Mouse (Mus musculus): ENCODE data around the gene 2810408A11Rik.
"Not testable (repeated sequence)": the region's sequence is repeated elsewhere in the genome, so short reads cannot be mapped to it uniquely, and the experiment has no call there.

The 2810408A11Rik gene

GRCm38 (mm10) chr11:69878952-69879351 lies 21.8 kb downstream of the 2810408A11Rik start:
- DNase-seq = no peak

DNA sequence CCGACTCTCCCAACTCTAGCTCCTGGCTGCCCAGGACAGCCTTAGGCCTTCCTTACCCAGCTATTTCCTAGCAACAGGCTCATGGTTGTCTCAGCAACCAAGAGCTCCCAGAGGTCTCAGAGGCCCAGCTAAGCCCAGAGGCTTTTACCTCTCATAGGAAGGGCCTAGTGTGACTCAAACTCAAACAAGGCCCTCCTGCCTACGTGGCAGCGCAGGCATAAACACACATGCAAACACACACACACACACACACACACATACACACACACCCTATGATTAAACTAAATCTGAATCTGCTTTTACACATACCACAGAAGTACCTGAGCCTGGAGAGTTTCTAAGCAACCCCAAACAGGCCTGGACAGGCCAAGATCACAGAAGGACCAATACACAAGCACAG lies 22.4 kb downstream of the 2810408A11Rik start:
- no peak for DNase-seq

DNA sequence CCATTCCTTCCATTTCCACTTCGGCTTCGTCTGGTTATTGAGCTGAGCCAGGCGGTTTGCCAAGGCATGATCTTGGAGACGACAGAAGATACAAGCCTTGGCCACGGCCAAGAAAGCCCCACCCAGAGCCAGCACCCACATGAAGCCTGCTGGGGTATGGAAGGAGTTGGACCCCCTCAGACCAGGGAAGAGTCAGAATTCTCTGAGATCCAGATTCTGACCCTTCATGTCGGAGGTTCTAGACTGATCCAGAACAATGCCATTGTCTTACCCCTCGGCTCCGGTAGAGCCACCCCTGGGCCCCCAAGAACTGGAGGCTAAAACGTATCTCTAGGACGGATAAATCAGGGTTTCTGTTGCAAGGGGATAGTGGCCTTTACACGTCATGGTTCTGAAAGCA lies 22.9 kb downstream of the 2810408A11Rik start, which contains the start of gene Tmem95:
Tmem95 (minus strand) TSS at position 141 of the 400 bp plus-strand sequence.
- no peak for DNase-seq

GRCm38 (mm10) chr11:69876867-69877266 lies 23.9 kb downstream of the 2810408A11Rik start:
- peak; percentile 95 for DNase-seq

- DNase-seq = peak; percentile 16
These were observed 24.6 kb downstream of the 2810408A11Rik start for GRCm38 (mm10) chr11:69876186-69876585.

DNA sequence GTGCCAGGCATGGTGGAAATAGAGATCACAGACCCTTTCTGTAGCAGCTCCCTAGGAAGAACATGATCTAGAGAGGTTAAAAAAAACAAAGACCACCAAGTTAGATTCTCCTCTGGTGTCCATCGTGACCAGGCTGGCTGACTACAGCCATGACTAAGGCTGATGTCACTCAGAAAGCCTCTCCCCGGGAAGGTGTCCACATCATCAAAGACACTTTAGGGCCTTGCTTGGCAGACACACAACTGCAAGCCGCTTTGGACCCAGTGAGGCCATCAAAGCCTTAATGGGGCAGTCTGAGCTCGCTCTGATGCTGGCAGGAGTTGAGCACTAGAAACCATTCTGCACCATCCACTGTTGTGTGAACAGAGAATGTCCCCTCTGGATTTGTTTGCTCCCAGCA lies 28.3 kb downstream of the 2810408A11Rik start:
- no peak for DNase-seq

- no peak for DNase-seq
These were observed 29.0 kb downstream of the 2810408A11Rik start for GRCm38 (mm10) chr11:69871822-69872221.

GRCm38 (mm10) chr11:69870289-69871069 lies 30.3 kb downstream of the 2810408A11Rik start:
- DNase-seq = no peak

- DNase-seq = no peak
These were observed 33.5 kb downstream of the 2810408A11Rik start for GRCm38 (mm10) chr11:69867335-69867734.

- DNase-seq = no peak
These were observed 35.2 kb downstream of the 2810408A11Rik start for GRCm38 (mm10) chr11:69865561-69865960.

DNA sequence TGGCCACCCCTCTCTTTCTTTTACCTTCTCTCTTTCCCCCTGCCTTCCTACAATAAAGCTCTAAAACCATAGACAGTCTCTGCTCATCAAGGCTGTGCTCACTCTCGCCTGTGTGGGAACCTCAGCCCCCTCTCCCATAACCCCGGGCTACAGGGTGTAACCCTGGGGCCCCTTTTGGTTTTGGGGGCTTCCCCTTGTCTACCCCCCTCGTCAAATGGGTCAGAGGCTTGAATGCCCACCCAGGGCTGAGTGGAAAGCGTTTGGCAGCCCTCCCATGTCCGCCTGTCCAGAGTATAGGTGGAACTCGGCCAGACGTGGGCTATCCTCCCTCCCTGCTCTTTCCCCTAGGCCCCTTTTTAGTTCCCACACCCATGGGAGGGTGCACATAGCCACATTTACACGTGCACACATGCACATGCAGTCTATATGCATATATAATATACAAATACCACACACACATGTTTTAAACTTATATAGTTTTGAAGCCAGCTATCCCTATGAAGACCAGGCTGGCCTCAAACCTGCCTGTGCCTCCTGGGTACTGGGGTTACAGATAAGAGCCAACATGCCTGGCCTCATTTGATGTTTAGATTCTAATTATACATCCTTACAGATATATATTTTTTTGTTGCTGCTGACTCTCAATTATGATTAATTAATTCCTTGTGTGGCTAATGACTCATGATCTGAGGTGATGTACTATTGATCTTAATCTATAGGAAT lies 36.5 kb downstream of the 2810408A11Rik start:
- DNase-seq = no peak

DNA sequence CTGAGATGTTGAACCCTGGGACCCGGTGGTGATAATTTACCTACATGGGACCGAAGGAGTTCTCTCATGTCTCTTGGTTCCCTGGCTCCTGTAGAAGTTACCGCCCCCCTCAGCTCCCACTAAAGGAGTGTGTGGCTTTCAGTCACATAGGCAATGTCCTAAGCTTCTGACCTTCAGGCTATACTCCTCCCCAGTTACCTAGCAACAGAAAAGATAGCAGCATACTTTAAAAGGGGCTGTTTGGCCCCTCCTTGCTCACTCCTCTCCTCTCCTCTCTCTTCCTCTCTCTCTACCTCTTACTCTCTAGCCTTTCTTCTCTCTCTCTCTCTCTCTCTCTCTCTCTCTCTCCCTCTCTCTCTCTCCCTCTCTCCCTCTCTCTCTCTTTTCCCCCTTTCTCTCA lies 37.1 kb downstream of the 2810408A11Rik start:
- not testable (repeated sequence) for DNase-seq

DNA sequence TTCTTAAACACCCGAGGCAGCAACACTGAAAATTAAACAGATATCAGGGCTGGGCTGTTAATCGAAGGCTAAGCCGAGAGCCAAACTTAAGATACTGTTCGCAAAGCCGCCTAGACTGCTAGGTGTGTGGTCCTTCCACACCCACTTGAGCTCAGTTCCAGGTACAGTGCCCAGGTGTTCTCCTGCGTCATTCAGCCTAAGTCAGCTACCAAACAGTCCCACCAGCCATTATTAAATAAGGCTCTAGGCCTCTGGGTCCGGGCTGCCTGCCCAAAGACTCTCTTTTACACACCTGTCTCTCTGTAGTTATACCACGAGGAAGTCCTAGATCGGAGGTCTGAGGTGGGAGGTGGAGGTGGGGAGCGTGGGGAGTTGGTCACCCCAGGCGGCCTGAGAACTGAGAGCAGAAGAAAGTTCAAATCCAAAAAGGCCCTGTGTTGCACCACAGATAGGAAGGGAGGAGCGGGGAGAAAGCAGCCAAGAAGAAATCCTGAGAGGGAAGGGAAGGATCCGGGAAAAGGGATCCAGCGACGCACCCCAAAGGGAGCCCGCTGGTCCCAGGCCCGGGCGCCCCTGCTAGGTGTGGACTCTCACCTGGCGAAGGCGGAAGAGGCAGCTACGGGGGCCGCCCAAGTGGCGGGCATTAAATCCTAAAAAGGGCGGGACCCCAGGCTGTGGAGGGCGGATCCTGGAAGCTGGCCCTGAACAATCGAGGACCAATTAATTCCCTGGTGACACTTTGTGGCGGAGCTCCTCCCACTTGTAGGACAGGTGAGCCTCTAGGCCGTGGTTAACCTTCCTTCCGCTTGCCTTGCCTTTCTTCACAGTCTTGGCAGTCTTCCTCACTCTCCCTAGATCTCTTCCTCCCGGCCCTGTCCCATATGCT lies 42.4 kb downstream of the 2810408A11Rik start, which contains the start of gene Tnk1:
Tnk1 (minus strand) TSS at position 618 of the 886 bp plus-strand sequence.
- no peak for DNase-seq

DNA sequence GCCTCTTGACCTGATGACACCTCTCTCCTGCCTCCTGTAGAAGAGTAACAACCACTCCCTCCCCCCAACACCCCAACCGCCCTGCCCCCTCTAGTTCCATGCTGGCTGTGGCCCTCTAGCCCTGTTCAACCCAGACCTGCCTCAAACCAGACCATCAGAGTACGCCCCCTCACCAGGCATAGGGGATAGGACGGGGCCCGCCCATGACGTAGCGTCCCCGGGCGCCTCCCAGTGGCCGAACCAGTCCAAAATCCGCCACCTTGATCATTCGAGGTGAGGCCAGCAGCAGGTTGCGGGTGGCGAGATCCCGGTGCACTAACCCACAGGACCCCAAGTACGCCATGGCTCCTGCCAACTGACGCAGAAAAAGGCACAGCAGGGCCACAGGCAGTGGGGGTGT lies 45.4 kb downstream of the 2810408A11Rik start:
- peak; percentile 78 for DNase-seq

DNA sequence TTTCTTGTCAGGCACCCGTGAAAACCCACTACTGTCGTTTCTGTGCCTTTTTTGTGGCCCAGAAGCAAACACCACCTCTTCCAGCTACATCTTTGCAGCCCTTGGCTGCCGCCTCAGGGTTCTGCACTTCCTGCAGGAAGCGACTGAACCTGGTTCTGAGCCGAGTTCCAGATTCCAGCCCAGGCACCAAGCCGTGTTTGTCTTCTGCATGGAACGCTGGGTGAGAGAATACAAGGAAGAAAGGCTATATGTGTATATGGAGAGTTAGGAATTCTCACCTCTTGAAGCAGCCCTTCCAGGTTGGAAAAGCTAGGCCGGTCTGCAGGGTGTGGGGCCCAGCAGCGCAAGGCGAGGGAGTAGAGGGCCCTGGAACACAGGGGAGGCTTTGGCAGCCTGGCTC lies 46.1 kb downstream of the 2810408A11Rik start:
- DNase-seq = no peak

DNA sequence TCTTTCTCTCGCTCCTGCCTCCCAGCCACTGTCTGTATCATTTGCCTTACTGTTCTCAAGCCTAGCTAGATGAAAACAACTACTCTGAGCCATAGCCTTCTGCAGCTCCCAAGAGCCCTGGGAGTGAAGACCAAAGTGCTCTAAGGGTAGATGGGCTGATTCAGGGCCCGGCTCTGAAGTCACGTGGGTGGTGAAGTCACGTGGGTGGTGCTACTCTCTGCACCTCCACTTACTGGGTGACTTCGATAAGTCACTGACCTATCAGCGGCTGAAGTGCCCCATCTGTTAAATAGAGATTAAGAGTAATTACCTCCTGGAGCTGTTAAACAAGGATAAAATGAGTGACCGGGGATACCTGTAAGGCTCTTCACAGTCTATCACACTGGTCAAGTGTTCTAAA lies 46.8 kb downstream of the 2810408A11Rik start:
- DNase-seq = peak; percentile 33

DNA sequence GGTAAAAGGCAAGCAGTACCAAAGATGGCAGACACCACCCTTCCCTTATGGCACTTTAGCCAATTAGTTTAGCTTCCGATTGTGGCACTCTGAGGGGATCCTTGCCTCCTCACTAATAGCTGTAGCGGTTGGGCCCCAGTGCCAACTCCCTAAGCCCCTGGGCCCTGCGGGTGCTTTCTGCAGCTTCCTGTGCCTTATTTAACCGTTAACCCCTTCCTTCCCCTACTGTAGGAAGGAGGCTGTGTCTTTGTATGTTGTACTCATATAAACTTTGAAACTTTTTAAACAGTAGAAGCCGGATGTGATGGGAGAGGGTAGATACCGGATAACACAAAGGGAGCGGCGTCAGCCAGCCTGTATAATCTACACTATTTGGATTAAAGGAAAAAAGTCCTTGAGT lies 50.0 kb downstream of the 2810408A11Rik start:
- peak; percentile 67 for DNase-seq

DNA sequence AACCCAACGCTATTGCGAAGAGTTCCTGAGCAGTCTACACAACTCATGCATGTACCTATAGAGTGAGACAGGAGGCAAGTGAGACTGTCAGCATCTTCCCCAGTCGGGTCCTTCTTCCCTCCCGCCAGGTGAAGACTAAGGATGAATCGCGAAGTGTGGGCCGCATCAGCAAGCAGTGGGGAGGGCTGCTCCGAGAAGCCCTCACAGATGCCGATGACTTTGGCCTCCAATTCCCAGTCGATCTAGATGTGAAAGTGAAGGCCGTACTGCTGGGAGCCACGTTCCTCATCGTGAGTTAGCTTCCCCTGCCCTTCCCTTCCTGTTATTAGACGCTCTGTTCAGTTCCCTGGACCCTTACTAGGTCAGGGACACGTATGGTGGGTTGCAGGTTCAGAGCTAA lies 50.9 kb downstream of the 2810408A11Rik start:
- no peak for DNase-seq

DNA sequence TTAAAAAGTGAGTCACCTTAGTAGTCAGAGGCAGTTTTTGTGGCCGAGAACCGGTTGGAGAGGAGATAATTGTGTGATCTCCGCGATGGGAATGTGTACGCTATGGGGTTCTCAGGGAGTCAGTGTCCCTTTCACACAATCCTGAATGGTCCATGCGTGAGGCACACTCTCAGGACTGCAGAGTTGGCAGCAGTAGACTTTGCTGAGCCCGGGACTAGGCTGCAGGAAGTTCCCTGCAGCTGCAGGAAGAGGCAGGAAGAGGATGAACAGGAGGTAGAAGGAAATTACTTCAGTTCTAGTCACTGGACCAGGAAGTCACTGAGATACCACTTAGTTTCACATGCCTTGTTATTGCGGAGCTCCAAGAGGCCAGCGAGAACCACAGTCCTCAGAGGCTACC lies 51.7 kb downstream of the 2810408A11Rik start:
- peak; percentile 18 for DNase-seq

GRCm38 (mm10) chr11:69848021-69848420 lies 52.8 kb downstream of the 2810408A11Rik start:
- no peak for DNase-seq

All from thymus, postnatal 14 days (tissue).